Mouse (Mus musculus): Measurements from ENCODE around the gene Pphln1.

Gene Pphln1

GRCm38 (mm10) chr15:93538551-93539205 is 140.5 kb downstream of the Pphln1 start:
- DNase-seq (ENCODE audit: low spot score in 2 of 2): no peak

- no peak for DNase-seq (ENCODE audit: low spot score in 2 of 2)
These were observed 141.3 kb downstream of the Pphln1 start for GRCm38 (mm10) chr15:93539415-93539814.

All from right cerebral cortex, adult 2 months (tissue).